Mouse (Mus musculus) erythroblast, embryonic 14.5 days (primary cell): Measurements from ENCODE around the gene Zfp280b.
"Not testable (repeated sequence)": the region's sequence is repeated elsewhere in the genome, so short reads cannot be mapped to it uniquely, and the experiment has no call there.

ENCODE experiments used
- GATA1 ChIP-seq: IDR thresholded peaks from 2 replicates; pipeline ENCODE4 v1.6.1; 2012; ENCODE audit warnings: low read length, inconsistent platforms, mixed read lengths
- TAL1 ChIP-seq: IDR thresholded peaks from 3 replicates; pipeline ENCODE4 v1.6.1; 2012; ENCODE audit warnings: low read length, inconsistent platforms, mixed read lengths

DNA sequence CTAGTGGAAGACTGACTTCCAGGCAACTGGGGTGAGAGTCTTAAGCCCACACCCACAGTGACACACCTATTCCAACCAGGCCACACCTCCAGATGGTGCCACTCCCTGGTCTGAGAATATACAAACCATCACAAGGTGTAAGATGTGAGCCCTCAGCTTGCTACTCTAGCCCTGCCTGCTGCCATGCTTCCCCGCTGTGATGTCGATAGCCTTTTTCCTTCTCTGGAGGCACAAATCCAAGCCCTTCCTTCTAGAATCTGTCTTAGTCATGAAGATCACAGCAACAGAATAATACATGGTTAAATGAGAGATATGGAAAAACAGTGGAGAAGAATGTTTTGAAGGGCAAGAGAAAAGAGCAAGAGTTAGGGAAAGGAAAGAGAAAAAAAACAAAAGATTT is 44.6 kb downstream of the Zfp280b start:
- not testable (repeated sequence) for TF ChIP-seq TAL1, GATA1
